Mouse (Mus musculus): ENCODE results near the gene Sfxn1. TPM values are rescaled to one million over a fixed set of nuclear protein-coding genes. Genes with fewer than 3 reads are reported as not detected.

Sfxn1 gene
- total RNA-seq, 2 experiments from 2014 or later: 12.6 to 39.8 TPM

GRCm38 (mm10) chr13:54113819-54114550, 42.3 kb downstream of the Sfxn1 start:
- no peak for ATAC-seq (replicated peaks; ENCODE audit: low FRiP score, poor library complexity, severe bottlenecking)

- no peak for ATAC-seq (replicated peaks; ENCODE audit: low FRiP score, poor library complexity, severe bottlenecking)
Observed at GRCm38 (mm10) chr13:54114931-54115330, 43.3 kb downstream of the Sfxn1 start.

GRCm38 (mm10) chr13:54115779-54116178, 44.1 kb downstream of the Sfxn1 start:
- ATAC-seq (replicated peaks; ENCODE audit: low FRiP score, poor library complexity, severe bottlenecking): no peak

GRCm38 (mm10) chr13:54118355-54118754, 46.7 kb downstream of the Sfxn1 start:
- ATAC-seq (replicated peaks; ENCODE audit: low FRiP score, poor library complexity, severe bottlenecking): no peak

- ATAC-seq (replicated peaks; ENCODE audit: low FRiP score, poor library complexity, severe bottlenecking): no peak
Observed at GRCm38 (mm10) chr13:54137756-54138410, 66.2 kb downstream of the Sfxn1 start.

- ATAC-seq (replicated peaks; ENCODE audit: low FRiP score, poor library complexity, severe bottlenecking): no peak
Observed at GRCm38 (mm10) chr13:54143788-54144187, 72.1 kb downstream of the Sfxn1 start.

GRCm38 (mm10) chr13:54144624-54145023, 73.0 kb downstream of the Sfxn1 start:
- no peak for ATAC-seq (replicated peaks; ENCODE audit: low FRiP score, poor library complexity, severe bottlenecking)

- no peak for ATAC-seq (replicated peaks; ENCODE audit: low FRiP score, poor library complexity, severe bottlenecking)
Observed at GRCm38 (mm10) chr13:54147328-54147727, 75.7 kb downstream of the Sfxn1 start.

- ATAC-seq (replicated peaks; ENCODE audit: low FRiP score, poor library complexity, severe bottlenecking): no peak
Observed at GRCm38 (mm10) chr13:54152421-54152820, 80.8 kb downstream of the Sfxn1 start.

- ATAC-seq (replicated peaks; ENCODE audit: low FRiP score, poor library complexity, severe bottlenecking): no peak
Observed at GRCm38 (mm10) chr13:54152911-54153310, 81.2 kb downstream of the Sfxn1 start.

- ATAC-seq (replicated peaks; ENCODE audit: low FRiP score, poor library complexity, severe bottlenecking): 0 out of 2 replicates have a peak, but pooled peaks have one; percentile 34
Observed at GRCm38 (mm10) chr13:54153672-54154218, 82.1 kb downstream of the Sfxn1 start.

- ATAC-seq (replicated peaks; ENCODE audit: low FRiP score, poor library complexity, severe bottlenecking): no peak
Observed at GRCm38 (mm10) chr13:54155822-54156221, 84.2 kb downstream of the Sfxn1 start.

Other genes starting within 250 kb of the Sfxn1 start
- gene Drd1, start 16.2 kb upstream of the Sfxn1 start, total RNA-seq (2015; ENCODE audit: low replicate concordance): not detected in 2 replicates
- gene Drd1, start 16.2 kb upstream of the Sfxn1 start, total RNA-seq (2017; ENCODE audit: low replicate concordance): not detected in 2 replicates
- 1.1 and 2.1 TPM in 2 replicates for gene Hrh2, start 120.3 kb downstream of the Sfxn1 start, total RNA-seq (2015; ENCODE audit: low replicate concordance)
- gene Hrh2, start 120.3 kb downstream of the Sfxn1 start, total RNA-seq (2017; ENCODE audit: low replicate concordance): 1.9 and 2.6 TPM in 2 replicates